Mouse (Mus musculus) MEL (cell line): ENCODE measurements around the gene Dtx4. TPM values are rescaled to one million over a fixed set of nuclear protein-coding genes. Genes with fewer than 3 reads are reported as not detected.

Experiments used
- DNase-seq: peaks from one replicate; pipeline ENCODE4 v3.0.0; 2011; ENCODE audit warnings: low read depth, low spot score
- H3K27ac ChIP-seq: 2 replicates; pipeline ENCODE4 v1.5.1; 2012; ENCODE audit warnings: low read depth, mild to moderate bottlenecking, control low read depth, low read length, moderate library complexity; ENCODE audit not compliant: control insufficient read depth
- H3K27me3 ChIP-seq, 2 experiments: fragments of 150-350 bp in 1 of 2; sonication (generic) in 1 of 2; 2 replicates each; pipeline ENCODE4 v1.6.1; 2012; ENCODE audit warnings: low read length in 2 of 2, mild to moderate bottlenecking in 2 of 2, improper control_type of control experiment in 1 of 2, moderate library complexity in 1 of 2; ENCODE audit not compliant: insufficient read depth in 2 of 2, control insufficient read depth in 1 of 2
- H3K36me3 ChIP-seq, 2 experiments: 2 replicates each; pipeline ENCODE4 v1.6.1; 2012 to 2014; ENCODE audit warnings: low read length in 2 of 2, improper control_type of control experiment in 1 of 2, inconsistent platforms in 1 of 2, mild to moderate bottlenecking in 1 of 2; ENCODE audit not compliant: insufficient read depth in 2 of 2, control insufficient read depth in 1 of 2
- H3K4me1 ChIP-seq, 2 experiments: fragments of 150-350 bp in 1 of 2; sonication (generic) in 1 of 2; 2 replicates each; pipeline ENCODE4 v1.6.1; 2012; ENCODE audit warnings: low read length in 2 of 2, improper control_type of control experiment in 1 of 2, mild to moderate bottlenecking in 1 of 2; ENCODE audit not compliant: insufficient read depth in 2 of 2, control insufficient read depth in 1 of 2
- H3K4me3 ChIP-seq, 2 experiments: fragments of 150-350 bp in 1 of 2; sonication (generic) in 1 of 2; 2 replicates each; pipeline ENCODE4 v1.5.1; 2012; ENCODE audit warnings: low read depth in 2 of 2, low read length in 2 of 2, mild to moderate bottlenecking in 2 of 2, moderate library complexity in 2 of 2, control low read depth in 1 of 2, improper control_type of control experiment in 1 of 2; ENCODE audit not compliant: control insufficient read depth in 1 of 2, insufficient read depth in 1 of 2
- H3K79me2 ChIP-seq: 2 replicates; pipeline ENCODE4 v1.6.1; 2012; ENCODE audit warnings: mild to moderate bottlenecking, low read length, moderate library complexity; ENCODE audit not compliant: control insufficient read depth, poor library complexity, insufficient read depth
- H3K9ac ChIP-seq: 2 replicates; pipeline ENCODE4 v1.6.1; 2012; ENCODE audit warnings: low read depth, mild to moderate bottlenecking, control low read depth, low read length, moderate library complexity; ENCODE audit not compliant: control insufficient read depth, poor library complexity, severe bottlenecking
- H3K9me3 ChIP-seq: fragments of 150-350 bp; sonication (generic); replicated peaks from 2 replicates; pipeline ENCODE4 v1.6.1; 2012; ENCODE audit warnings: mild to moderate bottlenecking, low read length, improper control_type of control experiment, moderate library complexity; ENCODE audit not compliant: insufficient read depth
- CHD1 ChIP-seq: IDR thresholded peaks from 2 replicates; pipeline ENCODE4 v1.6.1; 2012; ENCODE audit warnings: low read depth, mild to moderate bottlenecking, inconsistent platforms, low read length, improper control_type of control experiment
- CTCF ChIP-seq, 3 experiments: IDR thresholded peaks in 2 of 3; conservative IDR thresholded peaks in 1 of 3; 2 replicates each; pipeline ENCODE4 v1.5.1; 2011 to 2012; ENCODE audit warnings: low read length in 3 of 3, low read depth in 2 of 3, mild to moderate bottlenecking in 2 of 3, improper control_type of control experiment in 1 of 3, inconsistent platforms in 1 of 3, mixed read lengths in 1 of 3, moderate library complexity in 1 of 3; ENCODE audit not compliant: control insufficient read depth in 1 of 3, insufficient read depth in 1 of 3, poor library complexity in 1 of 3, severe bottlenecking in 1 of 3
- GABPA ChIP-seq: IDR thresholded peaks from 2 replicates; pipeline ENCODE4 v1.6.1; 2012; ENCODE audit warnings: low read depth, mild to moderate bottlenecking, inconsistent platforms, low read length, improper control_type of control experiment, moderate library complexity
- GATA1 ChIP-seq: IDR thresholded peaks from 2 replicates; pipeline ENCODE4 v1.6.1; 2011; ENCODE audit warnings: low read depth, low read length, improper control_type of control experiment
- HCFC1 ChIP-seq: IDR thresholded peaks from 2 replicates; pipeline ENCODE4 v1.6.1; 2012; ENCODE audit warnings: low read depth, mild to moderate bottlenecking, inconsistent platforms, low read length, improper control_type of control experiment, moderate library complexity
- KAT2A ChIP-seq: conservative IDR thresholded peaks from 2 replicates; pipeline ENCODE4 v1.6.1; 2012; ENCODE audit warnings: low read depth, low read length, improper control_type of control experiment, inconsistent platforms
- MAZ ChIP-seq: IDR thresholded peaks from 2 replicates; pipeline ENCODE4 v1.6.1; 2012; ENCODE audit warnings: low read depth, mild to moderate bottlenecking, inconsistent platforms, low read length, improper control_type of control experiment
- MXI1 ChIP-seq: IDR thresholded peaks from 2 replicates; pipeline ENCODE4 v1.6.1; 2011; ENCODE audit warnings: mild to moderate bottlenecking, low read depth, low read length, improper control_type of control experiment
- MYB ChIP-seq: IDR thresholded peaks from 2 replicates; pipeline ENCODE4 v1.6.1; 2011; ENCODE audit warnings: mild to moderate bottlenecking, low read depth, low read length, improper control_type of control experiment
- MYC ChIP-seq: IDR thresholded peaks from 2 replicates; pipeline ENCODE4 v1.6.1; 2011; ENCODE audit warnings: low read depth, mild to moderate bottlenecking, low read length, improper control_type of control experiment, moderate library complexity
- NRF1 ChIP-seq: IDR thresholded peaks from 2 replicates; pipeline ENCODE4 v1.6.1; 2014; ENCODE audit warnings: low read depth, mild to moderate bottlenecking, inconsistent platforms, low read length, improper control_type of control experiment, moderate library complexity; ENCODE audit not compliant: poor library complexity, insufficient read depth, severe bottlenecking
- POLR2A ChIP-seq, 2 experiments: IDR thresholded peaks; 2 replicates each; pipeline ENCODE4 v1.6.1; 2011 to 2012; ENCODE audit warnings: low read length in 2 of 2, mild to moderate bottlenecking in 2 of 2, control low read depth in 1 of 2, improper control_type of control experiment in 1 of 2, low read depth in 1 of 2, moderate library complexity in 1 of 2; ENCODE audit not compliant: control insufficient read depth in 1 of 2, insufficient read depth in 1 of 2, poor library complexity in 1 of 2
- POLR2AphosphoS2 ChIP-seq: IDR thresholded peaks from 2 replicates; pipeline ENCODE4 v1.6.1; 2011; ENCODE audit warnings: low read length, improper control_type of control experiment
- POLR2AphosphoS5 ChIP-seq: IDR thresholded peaks from 2 replicates; pipeline ENCODE4 v1.6.1; 2012; ENCODE audit warnings: low read depth, borderline replicate concordance, mild to moderate bottlenecking, inconsistent platforms, low read length, moderate library complexity, mixed read lengths
- RAD21 ChIP-seq: IDR thresholded peaks from 2 replicates; pipeline ENCODE4 v1.6.1; 2011; ENCODE audit warnings: mild to moderate bottlenecking, low read depth, low read length, improper control_type of control experiment
- SIN3A ChIP-seq: IDR thresholded peaks from 2 replicates; pipeline ENCODE4 v1.6.1; 2012; ENCODE audit warnings: low read length, improper control_type of control experiment, inconsistent platforms
- TAL1 ChIP-seq: IDR thresholded peaks from 2 replicates; pipeline ENCODE4 v1.6.1; 2012; ENCODE audit warnings: mild to moderate bottlenecking, inconsistent platforms, low read length, moderate library complexity, mixed read lengths
- TBP ChIP-seq: IDR thresholded peaks from 2 replicates; pipeline ENCODE4 v1.8.0; 2011; ENCODE audit warnings: low read depth, low read length, improper control_type of control experiment
- TCF12 ChIP-seq: IDR thresholded peaks from 2 replicates; pipeline ENCODE4 v1.6.1; 2014; ENCODE audit warnings: low read depth, mild to moderate bottlenecking, inconsistent platforms, low read length, improper control_type of control experiment, moderate library complexity
- ZNF384 ChIP-seq: IDR thresholded peaks from 2 replicates; pipeline ENCODE4 v1.6.1; 2012; ENCODE audit warnings: low read depth, mild to moderate bottlenecking, inconsistent platforms, low read length, improper control_type of control experiment
- polyA plus RNA-seq, 2 experiments: library from polyadenylated mRNA; stranded (reverse) in 1 of 2; unstranded in 1 of 2; fragments of >175 nt in 1 of 2; fragments of >200 nt in 1 of 2; gene quantifications; 2 replicates each; pipeline versions ENCODE4 v1.2.1 to v1.2.4; 2012; ENCODE audit warnings: low replicate concordance in 2 of 2, low read depth in 1 of 2; ENCODE audit not compliant: insufficient read length in 2 of 2, insufficient read depth in 1 of 2, missing spikeins in 1 of 2
- total RNA-seq: library from RNA; depleted of rRNA; stranded (reverse); fragments of 300-350 nt; gene quantifications from 2 replicates; pipeline ENCODE4 v1.2.3, GENCODE M21; 2012

The Dtx4 gene
- total and polyA plus RNA-seq, 3 experiments, result 2.2 to 8.8 TPM; not detected in 1

DNA sequence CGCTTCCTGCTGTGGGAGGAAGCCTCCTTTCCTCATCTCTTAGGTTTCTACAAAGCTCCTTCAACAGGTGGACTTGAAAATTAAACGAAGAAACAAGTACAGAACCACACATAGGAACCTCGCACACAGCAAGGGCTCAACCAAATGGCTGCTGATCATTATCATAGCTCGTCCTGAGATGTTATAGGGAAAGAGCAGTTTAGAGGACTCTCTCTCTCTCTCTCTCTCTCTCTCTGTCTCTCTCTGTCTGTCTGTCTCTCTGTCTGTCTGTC is 7.1 kb downstream of the Dtx4 start:
- H3K27ac ChIP-seq, result no peak overlapping the region
- H3K4me1 ChIP-seq, result peaks cover 0 to 5% of the 10 kb centered on the region in 2 experiments; a peak in 2 of 4 replicates
- H3K36me3 ChIP-seq, result peaks cover 0 to 4% of the 10 kb centered on the region in 2 experiments; a peak in 3 of 4 replicates
- H3K9me3 ChIP-seq, result no peaks in the 10 kb centered on the region
- DNase-seq, result no peak
- no peaks in the 10 kb centered on the region for H3K27me3 ChIP-seq
- TF ChIP-seq POLR2A (IDR thresholded peaks at IDR 0.05; ENCODE audit: control insufficient read depth in 1 of 2, insufficient read depth in 1 of 2, low read depth in 1 of 2, low read length in 2 of 2, poor library complexity in 1 of 2) (no peak), MAZ (no peak), KAT2A (no peak), TAL1 (no peak), NRF1 (no peak), POLR2AphosphoS2 (no peak), SIN3A (no peak), CTCF (IDR thresholded peaks at IDR 0.05 in 2 of 3, conservative IDR thresholded peaks at IDR 0.05 in 1 of 3; ENCODE audit: control insufficient read depth in 1 of 3, insufficient read depth in 1 of 3, low read depth in 2 of 3, low read length in 3 of 3, poor library complexity in 1 of 3, severe bottlenecking in 1 of 3) (no peak), TBP (no peak), MYC (no peak), POLR2AphosphoS5 (no peak), RAD21 (no peak), CHD1 (no peak), GABPA (no peak), MXI1 (no peak), TCF12 (no peak)
- H3K4me3 ChIP-seq, result no peak overlapping the region
- no peak overlapping the region for H3K9ac ChIP-seq
- H3K79me2 ChIP-seq, result no peaks in the 10 kb centered on the region

DNA sequence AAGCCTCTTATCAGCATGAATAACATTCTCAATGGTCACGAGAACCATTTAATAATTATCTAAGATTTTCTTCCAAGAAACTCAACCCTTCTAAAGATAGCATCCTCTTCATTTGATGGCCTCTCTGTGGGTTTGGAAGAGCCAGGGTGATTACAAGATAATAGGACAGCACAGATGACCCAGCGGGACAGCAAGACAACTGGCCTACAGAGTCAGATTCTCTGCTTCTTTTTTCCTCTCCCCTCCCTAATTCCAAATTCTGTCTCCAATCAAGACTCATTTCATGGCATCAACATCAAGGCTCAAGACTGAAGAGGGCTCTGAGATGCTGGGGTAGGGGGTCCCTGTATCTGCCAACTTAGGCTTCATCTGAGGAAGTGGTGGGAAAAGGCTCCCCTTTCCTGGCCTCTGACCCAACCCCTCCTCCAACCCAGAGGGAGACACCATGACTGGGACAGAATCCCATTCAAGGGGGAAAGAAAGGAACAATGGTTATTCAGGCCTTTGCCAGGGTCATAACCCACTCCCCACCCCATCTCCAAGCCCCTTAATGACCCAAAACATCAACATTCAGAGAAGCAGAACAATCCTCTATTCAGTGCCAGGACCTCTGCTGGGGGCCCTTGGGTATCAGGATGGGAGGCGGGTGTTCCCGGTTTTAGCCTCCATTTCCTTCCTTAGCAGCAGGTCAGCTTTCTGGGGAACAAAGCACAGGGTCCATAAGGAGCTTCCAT is 7.6 kb downstream of the Dtx4 start:
- H3K4me3 ChIP-seq, result no peak overlapping the region
- H3K9ac ChIP-seq, result no peak overlapping the region
- H3K9me3 ChIP-seq, result no peaks in the 10 kb centered on the region
- no peak overlapping the region for H3K27ac ChIP-seq
- no peak for TF ChIP-seq MYB
- TF ChIP-seq CHD1, result no peak
- TF ChIP-seq ZNF384, result no peak
- no peak for TF ChIP-seq GATA1
- TF ChIP-seq POLR2AphosphoS2, result no peak
- TF ChIP-seq HCFC1, result no peak
- TF ChIP-seq MYC, result no peak
- TF ChIP-seq GABPA, result no peak
- peaks cover 0 to 6% of the 10 kb centered on the region in 2 experiments; a peak in 2 of 4 replicates for H3K4me1 ChIP-seq
- H3K36me3 ChIP-seq, result peaks cover 0 to 4% of the 10 kb centered on the region in 2 experiments; a peak in 3 of 4 replicates
- no peak for DNase-seq
- H3K79me2 ChIP-seq, result no peaks in the 10 kb centered on the region
- H3K27me3 ChIP-seq, result no peaks in the 10 kb centered on the region
